Mouse (Mus musculus): ENCODE data around the gene Rnase1.

The Rnase1 gene

GRCm38 (mm10) chr14:51140342-51140741 lies 6.2 kb downstream of the Rnase1 start:
- DNase-seq = no peak

- no peak for DNase-seq
These were observed 14.2 kb downstream of the Rnase1 start for GRCm38 (mm10) chr14:51132372-51132771.

DNA sequence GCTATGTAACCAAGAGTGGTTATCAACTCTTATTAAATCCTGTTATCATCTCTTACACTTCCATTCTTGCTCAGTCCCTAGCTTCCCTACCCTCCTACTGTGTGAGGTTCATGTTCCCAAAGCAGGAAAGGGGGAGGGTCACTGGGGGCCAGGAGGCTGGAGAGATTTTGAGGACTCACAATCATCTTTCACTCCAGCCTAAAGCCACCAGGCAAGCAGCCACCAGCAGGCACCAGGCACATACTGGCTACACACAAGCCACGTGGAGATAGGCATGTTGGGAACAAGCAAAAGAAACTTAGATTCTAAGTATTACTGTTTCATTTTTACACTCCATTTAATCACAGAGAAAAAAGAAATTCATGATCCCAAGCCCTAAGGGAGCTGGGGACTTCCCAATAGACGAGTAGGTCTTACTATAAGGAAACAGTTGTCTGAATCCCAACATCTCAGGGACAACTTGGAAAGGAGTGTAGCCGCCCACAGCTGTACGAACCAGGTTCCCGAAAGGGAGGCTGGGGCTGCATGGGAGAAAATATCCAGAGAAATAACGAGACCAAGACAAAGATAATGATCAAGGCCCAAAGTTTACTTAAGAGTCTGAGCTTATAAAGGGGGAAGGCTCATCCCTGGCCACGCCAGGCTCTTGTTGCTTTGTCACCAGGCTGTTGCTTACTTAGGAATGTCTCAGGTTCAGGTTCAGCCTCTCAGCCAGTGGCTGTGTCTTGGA lies 15.3 kb downstream of the Rnase1 start:
- DNase-seq = no peak

GRCm38 (mm10) chr14:51130315-51130940 lies 16.2 kb downstream of the Rnase1 start:
- DNase-seq = no peak

DNA sequence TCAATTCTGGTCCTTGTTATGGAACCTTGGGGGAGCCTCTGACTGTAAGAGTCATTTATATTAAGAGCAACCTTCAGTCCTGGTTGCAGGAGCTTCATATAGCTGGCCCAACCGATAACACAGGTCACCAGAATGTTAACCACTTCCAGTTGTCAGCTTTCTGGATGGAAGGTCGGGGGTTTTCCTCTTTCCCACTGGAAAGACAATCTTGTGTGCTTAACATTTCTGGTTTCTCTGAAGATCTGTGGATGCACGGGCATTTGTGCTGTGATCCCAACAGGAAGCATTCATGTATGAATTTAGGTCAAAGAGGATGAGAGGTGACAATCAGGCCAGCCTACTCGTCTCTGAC lies 17.0 kb downstream of the Rnase1 start:
- no peak for DNase-seq

GRCm38 (mm10) chr14:51128775-51129623 lies 17.6 kb downstream of the Rnase1 start:
- no peak for DNase-seq

DNA sequence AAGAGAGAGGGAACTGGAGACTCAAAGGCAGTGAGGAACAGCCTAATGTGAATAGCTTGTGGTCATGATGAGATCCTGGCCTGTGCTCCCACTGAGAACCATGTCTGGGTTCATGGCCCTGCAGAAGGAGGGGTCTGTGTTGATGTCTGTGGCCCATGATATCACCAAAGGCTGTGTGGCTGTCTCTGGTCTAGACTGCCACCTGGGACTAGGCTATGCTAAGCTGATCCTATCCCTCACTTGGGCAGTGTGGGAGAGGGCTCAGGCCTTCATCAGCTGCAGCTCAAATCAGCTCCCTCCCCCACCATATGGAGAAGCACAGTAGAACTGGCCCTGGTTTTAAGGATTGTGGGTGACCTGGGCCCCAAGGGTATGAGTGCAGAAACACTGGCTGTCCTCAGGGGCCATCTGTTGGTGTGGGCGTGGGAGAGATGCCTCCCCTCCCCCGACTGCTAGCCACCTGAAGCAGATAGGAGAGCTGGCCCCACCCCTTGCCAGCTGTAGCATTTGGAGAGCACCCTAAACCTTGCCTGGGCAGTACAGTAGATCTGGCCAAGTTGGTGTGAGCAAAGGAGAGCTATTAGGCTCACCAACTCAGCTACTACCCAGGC lies 18.8 kb downstream of the Rnase1 start:
- no peak for DNase-seq

DNA sequence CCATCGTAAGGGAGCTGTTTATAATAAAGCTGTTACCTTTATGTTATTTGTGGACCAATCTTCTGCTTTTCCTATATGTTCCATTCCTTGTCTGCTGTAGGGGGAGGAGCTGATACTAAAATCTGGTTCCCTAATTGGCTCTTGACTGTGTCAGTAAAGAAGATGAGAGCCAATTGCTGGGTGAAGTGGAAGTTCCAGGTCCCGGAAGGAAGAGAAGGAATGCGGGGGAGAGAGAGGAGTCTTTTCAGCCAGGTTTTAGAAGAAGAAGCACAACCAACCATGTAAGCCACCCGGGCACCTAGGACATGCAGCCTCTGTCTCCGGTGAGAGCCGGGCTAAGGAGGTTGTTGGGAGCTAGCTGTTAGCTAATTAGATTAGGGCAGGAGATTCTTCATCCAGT lies 20.9 kb downstream of the Rnase1 start:
- no peak for DNase-seq

DNA sequence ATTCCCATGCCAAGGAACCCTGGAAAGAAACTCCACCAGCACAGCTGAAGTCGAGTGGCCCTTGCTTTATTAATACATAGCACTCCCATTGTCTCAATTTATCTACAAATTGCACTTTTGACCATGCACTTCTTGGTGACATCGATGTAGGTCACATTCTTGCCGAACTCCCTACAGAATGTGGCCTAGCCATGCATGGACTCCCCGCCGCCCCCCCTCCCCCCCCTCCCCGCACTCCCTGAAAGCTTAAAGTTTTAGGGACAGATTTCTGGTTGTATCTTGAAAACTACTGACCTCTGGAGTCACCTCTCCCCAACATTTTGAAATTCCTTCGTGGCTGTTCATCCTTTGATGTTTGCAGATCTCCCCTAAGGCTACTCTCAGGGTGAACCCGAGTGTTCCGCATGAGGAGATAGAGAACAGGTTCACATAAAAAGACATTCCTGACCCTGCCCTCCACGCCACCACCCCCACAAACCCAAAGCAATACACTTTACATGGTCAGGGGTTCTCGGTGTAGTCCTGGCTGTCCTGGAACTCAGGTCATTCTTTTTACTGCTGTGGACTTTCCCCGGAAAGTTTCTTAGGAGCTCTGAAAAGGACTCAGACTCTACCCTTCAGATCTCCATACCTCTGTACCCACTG lies 32.5 kb downstream of the Rnase1 start, which contains the start of gene Eddm3b:
Gene Eddm3b (plus strand): TSS at position 511 of the 645 bp plus-strand sequence.
- DNase-seq = no peak

- DNase-seq = no peak
These were observed 33.1 kb downstream of the Rnase1 start for GRCm38 (mm10) chr14:51113476-51113875.

DNA sequence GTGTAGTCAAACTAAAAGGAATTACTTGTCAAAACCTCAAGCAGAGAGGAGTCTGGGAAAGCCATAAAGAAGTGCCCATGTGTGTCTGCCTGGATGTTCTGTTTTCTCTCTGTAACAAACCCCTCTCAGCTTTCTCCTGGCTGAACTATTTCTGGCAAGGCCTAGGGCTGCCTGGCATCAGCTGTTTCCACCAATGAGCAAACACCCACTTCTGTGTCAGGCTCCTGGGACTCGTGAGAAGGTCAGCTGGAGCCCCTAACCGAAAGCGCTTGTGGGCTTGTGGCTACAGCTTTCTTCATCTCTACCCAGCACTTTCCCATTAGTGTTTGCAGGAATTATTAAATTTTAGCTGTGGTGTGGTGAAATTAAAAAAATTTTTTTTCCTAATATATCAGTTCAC lies 34.6 kb downstream of the Rnase1 start:
- DNase-seq = no peak

GRCm38 (mm10) chr14:51106449-51106967 lies 40.1 kb downstream of the Rnase1 start:
- DNase-seq = no peak

- no peak for DNase-seq
These were observed 42.2 kb downstream of the Rnase1 start for GRCm38 (mm10) chr14:51104366-51104765.

GRCm38 (mm10) chr14:51103217-51103616 lies 43.4 kb downstream of the Rnase1 start:
- peak; percentile 69 to 74 for DNase-seq

DNA sequence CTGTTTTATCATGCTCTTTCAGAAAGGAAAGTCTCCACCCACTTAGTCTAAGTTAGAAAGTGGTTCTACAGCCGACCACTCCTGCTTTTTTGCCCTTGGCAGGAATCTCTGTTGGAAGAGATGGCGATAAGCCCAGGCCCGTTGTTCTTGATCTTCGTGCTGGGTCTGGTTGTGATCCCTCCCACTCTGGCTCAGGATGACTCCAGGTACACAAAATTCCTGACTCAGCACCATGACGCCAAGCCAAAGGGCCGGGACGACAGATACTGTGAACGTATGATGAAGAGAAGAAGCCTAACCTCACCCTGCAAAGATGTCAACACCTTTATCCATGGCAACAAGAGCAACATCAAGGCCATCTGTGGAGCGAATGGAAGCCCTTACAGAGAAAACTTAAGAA lies 45.3 kb downstream of the Rnase1 start:
- no peak for DNase-seq

GRCm38 (mm10) chr14:51098921-51099320 lies 47.7 kb downstream of the Rnase1 start:
- DNase-seq = no peak

DNA sequence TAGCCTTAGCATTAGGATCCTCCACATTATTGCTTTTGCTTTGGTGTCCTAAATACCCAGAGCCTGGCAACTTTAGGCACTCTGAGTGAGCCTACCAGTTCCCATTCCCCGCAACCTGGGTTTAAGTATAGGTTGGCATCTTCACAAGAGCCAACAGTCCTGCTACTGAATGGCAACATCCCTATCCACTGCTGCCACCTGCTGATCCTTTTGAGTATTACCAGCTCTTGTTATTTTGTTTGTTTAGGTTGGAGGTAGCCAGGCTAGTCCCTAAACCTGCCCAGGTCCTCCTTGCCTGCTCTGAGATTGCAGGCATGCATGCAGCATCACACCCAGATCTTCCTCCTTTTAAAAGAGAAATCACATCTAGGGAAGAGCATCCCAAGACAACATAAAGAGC lies 48.3 kb downstream of the Rnase1 start:
- DNase-seq = peak; percentile 61 to 89

GRCm38 (mm10) chr14:51095736-51096524 lies 50.7 kb downstream of the Rnase1 start:
- DNase-seq = no peak
